Mouse (Mus musculus): ENCODE data around the gene Slc7a1.
A peak's percentile ranks its signal among the peaks of the same experiment; 100 is the strongest.
"Not testable (repeated sequence)": the region's sequence is repeated elsewhere in the genome, so short reads cannot be mapped to it uniquely, and the experiment has no call there.

Gene Slc7a1

DNA sequence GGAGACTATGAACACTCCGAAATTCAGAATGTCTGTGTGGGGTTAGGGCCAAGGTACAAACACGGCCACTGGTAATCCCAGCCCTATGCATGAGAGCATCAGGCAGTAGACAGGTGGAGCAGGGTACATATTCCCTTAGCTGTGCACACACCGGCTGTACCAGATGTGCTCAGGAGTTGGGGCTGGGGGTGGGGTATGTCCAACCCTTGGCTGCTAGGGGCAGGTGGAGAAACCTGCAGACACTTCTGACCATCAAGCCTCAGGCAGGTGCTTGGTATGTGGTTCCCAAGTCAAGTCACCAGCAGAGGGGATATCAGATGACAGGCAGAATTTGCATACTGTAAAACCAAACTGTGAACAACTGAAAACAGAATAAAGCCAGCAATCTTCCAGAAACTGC, 70.7 kb downstream of the Slc7a1 start:
- no peak for DNase-seq (ENCODE audit: low spot score in 2 of 2)

DNA sequence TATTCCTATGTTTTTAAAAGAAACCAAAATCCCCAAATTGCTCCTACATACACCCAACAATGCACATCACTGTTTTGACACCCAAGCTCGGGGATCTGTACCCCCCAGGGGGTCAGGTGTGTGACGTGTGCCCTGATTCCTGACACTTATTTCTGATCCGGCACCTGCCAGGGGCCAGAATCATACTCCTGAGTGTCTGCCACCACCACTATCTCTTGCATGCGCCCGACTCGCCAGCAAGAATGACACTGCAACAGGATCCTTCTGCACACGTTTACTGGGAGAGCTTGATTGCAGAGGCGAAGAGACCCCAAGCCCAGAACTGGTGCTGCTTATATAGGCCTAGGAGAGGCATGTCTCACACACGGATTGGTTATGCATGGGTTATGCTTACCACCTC, 73.4 kb downstream of the Slc7a1 start:
- DNase-seq (ENCODE audit: low spot score in 2 of 2), result not testable (repeated sequence)

GRCm38 (mm10) chr5:148325317-148325885, 74.3 kb downstream of the Slc7a1 start:
- DNase-seq (ENCODE audit: low spot score in 2 of 2), result peak; percentile 12 to 18

GRCm38 (mm10) chr5:148314931-148315330, 84.8 kb downstream of the Slc7a1 start:
- no peak for DNase-seq (ENCODE audit: low spot score in 2 of 2)

GRCm38 (mm10) chr5:148312443-148312842, 87.3 kb downstream of the Slc7a1 start:
- no peak for DNase-seq (ENCODE audit: low spot score in 2 of 2)

DNA sequence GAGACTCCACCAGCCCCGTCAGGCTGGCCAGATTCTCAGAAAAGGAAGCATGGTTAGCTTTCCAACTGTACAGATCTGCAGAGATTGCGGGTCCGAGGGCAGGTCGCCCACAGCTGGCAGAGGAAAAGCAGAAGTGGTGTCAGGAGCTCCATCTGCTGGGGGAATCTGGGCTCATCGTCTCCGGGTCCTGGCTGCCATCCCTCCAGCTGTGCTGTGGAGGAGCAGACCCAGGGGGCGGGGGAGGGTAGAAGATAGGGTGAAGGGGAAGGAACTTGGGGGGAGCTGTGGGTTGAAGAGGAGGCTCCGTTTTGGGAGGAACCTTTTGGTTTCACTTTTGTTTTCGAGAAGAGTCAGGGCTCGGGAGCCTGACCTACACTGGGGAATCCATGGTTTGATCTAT, 88.9 kb downstream of the Slc7a1 start:
- no peak for DNase-seq (ENCODE audit: low spot score in 2 of 2)

- no peak for DNase-seq (ENCODE audit: low spot score in 2 of 2)
These were observed 95.6 kb downstream of the Slc7a1 start for GRCm38 (mm10) chr5:148304112-148304511.

DNA sequence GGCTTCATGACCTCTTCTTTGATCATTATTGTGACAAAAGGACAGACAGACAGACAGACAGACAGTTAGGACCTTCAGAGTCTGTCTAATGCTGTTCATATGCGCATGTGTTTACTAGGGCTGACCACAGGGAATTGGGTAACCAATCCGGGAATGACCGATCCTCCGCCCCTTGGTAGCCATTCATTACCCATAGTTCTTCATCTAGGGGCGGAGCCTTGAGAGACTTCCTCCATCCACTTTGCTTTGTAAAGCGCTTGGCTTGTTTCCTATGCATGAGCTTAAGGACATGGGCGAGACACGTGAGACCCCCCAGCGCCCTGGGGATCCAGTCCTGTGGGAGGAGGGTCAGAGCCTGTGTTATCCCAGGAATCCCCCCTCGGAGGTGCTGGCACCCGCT, 96.7 kb downstream of the Slc7a1 start:
- no peak for DNase-seq (ENCODE audit: low spot score in 2 of 2)

- DNase-seq (ENCODE audit: low spot score in 2 of 2), result no peak
These were observed 106.4 kb downstream of the Slc7a1 start for GRCm38 (mm10) chr5:148293346-148293745.

DNA sequence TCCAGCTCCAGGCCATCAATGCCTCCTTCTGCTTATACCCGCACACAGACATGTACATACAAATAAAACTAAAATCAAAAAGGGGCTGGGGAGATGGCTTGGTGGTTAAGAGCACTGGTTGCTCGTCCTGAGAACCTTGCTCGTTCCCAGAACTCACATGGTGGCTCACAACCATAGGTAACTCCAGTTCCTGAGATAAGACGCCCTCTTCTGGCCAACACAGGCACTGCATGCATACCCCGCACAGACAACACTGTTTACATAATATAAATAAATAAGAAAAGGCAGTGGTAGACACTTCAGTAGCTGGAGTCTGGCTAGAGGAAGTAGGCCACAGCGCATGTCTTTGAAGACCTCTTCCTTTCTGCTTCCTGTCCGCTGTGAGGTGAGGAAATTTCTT, 106.8 kb downstream of the Slc7a1 start:
- DNase-seq (ENCODE audit: low spot score in 2 of 2), result no peak

- DNase-seq (ENCODE audit: low spot score in 2 of 2), result no peak
These were observed 109.8 kb downstream of the Slc7a1 start for GRCm38 (mm10) chr5:148289951-148290350.

- no peak for DNase-seq (ENCODE audit: low spot score in 2 of 2)
These were observed 110.9 kb downstream of the Slc7a1 start for GRCm38 (mm10) chr5:148288804-148289203.

GRCm38 (mm10) chr5:148287529-148287928, 112.2 kb downstream of the Slc7a1 start:
- DNase-seq (ENCODE audit: low spot score in 2 of 2), result no peak

GRCm38 (mm10) chr5:148283584-148283983, 116.1 kb downstream of the Slc7a1 start:
- no peak for DNase-seq (ENCODE audit: low spot score in 2 of 2)

DNA sequence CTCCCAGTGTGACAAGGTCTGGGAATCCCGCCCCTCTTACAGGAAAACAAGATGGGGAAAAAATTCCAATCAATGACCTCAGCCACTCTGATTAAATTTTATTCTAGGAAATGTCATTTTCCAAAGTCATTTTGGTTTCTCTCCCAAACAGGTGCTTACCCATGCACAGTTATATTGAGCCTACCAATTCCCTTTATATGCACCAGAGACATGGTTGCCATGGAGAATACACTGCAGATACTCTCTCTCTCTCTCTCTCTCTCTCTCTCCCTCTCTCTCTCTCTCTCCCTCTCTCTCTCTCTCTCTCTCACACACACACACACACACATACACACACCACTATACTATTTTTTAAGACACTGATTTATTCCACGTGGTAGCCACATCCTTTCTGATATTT, 116.5 kb downstream of the Slc7a1 start:
- no peak for DNase-seq (ENCODE audit: low spot score in 2 of 2)

DNA sequence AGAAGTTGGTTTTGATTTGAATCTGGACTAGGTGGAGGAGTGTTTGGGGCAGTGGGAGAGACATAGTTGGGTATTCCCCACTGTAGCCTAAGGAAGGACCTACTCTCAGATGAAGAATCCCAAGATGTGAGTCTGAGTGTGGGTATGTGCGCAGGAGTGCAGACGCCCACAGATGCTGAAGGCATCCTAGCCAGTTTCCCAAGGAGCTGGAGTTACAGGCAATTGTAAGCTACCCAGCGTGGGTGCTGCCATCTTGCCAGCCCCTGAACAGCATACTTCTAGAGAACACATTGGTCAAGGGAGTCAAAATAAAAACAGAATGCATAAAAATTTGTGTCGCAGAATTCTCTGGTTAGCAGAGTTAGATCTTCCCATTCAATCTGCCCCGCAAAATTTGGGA, 117.1 kb downstream of the Slc7a1 start:
- DNase-seq (ENCODE audit: low spot score in 2 of 2), result no peak

DNA sequence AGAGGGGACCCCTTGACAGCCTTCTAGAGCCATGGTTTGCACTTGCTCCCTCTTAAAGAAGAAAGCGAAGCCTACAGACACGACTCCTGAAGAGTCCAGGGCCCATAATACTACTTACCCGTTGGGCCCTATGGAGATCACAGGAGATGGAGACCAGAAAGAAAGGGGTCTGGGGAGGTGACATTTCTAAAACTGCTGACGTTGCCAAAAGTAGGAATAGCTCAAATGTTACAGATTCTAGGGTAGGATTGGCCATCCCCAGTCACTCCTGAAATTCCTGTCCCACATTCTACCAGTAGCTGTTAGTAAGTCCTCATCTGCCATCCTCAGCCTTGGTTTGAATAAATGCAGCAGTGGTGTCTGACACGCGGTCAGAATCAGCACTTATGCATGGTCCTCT, 117.6 kb downstream of the Slc7a1 start:
- no peak for DNase-seq (ENCODE audit: low spot score in 2 of 2)

GRCm38 (mm10) chr5:148280321-148280720, 119.4 kb downstream of the Slc7a1 start:
- DNase-seq (ENCODE audit: low spot score in 2 of 2), result no peak

- DNase-seq (ENCODE audit: low spot score in 2 of 2), result no peak
These were observed 121.5 kb downstream of the Slc7a1 start for GRCm38 (mm10) chr5:148278233-148278632.

Data from urinary bladder, postnatal 36 days (tissue).